Mouse (Mus musculus): ENCODE results near the gene Trim2.
A peak's percentile ranks its signal among the peaks of the same experiment; 100 is the strongest.

The Trim2 gene

DNA sequence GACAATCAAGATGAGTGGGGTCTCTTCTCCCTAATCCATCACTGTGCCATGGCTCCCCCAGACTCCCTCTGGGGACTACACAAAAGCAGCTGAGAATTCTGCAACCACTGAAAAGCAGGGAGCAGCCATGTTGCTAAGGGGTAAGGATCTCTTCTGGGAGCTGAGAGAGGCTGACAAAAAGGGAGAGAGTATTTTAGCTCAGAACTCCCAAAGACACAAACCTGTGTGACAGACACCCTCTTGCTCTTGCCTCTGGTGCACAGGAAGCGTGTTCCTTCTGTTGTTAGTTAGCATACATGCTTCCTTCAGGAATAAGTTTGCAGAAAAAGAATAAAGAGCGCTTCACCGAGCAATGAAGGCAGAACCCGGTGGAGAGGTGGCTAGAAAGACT is 88.7 kb downstream of the Trim2 start:
- no peak for DNase-seq

DNA sequence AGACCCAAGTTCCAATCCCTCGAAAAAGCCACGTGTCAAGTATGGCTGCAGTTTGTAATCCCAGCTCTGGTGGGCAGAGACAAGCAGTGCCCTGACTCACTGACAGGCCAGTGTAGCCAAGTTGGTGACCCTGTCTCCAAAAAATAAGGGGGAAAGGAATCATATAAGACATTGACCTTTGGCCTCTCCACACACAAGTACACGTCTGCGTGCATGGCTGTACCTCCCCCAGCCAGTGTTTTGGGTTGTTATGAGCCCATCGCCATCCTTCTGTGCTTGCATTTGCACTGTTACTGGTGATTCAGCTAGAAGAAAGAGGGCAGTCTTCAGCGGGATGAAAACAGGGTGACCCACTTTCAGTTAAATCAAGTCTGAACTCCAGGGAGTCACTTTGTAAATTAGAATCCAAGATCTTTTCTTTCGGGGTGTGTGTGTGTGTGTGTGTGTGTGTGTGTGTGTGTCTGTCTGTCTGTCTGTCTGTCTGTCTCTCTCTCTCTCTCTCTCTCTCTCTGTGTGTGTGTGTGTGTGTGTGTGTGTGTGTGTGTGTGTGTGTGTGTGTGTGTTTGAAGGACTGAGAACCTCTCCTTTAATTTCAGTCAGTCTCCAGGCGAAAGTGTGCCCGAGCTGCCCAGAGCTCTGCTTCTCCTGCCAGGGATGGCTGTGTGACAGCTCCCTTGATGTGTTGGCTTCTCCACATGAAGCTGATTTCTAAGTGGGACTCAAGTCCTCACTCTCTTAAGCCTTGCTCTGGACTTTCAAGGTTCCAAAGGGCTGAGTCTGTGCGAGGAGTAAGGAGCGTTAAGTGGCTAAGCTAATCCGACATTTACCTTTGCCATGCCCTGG is 89.3 kb downstream of the Trim2 start:
- no peak for DNase-seq

DNA sequence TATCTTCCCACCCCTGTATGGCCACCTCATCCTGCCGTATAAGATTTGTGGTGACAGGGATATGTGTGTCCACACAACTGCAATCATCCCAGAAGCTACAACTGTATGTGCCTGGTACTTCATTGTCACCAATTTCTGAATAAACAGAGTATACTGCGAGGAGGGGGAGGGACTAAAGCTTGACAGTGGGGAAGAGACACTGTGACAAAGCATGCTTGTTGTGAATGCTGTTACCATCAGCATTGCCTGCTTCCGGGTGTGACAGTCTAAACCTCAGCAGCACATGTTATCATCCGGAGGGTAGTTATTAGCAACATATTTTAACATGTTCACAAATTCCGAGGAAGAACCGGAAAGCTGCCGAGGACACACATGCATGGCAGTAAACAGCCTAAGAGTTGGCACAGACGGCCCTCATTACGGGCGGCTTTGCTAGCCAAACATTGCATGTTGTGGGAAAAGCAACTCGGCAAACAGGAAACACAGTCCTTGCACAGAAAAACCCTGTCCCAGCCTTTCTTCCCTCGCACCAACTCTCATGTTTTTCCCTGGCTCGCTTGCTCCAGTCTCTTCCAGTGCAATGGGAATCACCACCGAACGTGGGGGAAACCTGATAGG is 90.8 kb downstream of the Trim2 start:
- no peak for DNase-seq

DNA sequence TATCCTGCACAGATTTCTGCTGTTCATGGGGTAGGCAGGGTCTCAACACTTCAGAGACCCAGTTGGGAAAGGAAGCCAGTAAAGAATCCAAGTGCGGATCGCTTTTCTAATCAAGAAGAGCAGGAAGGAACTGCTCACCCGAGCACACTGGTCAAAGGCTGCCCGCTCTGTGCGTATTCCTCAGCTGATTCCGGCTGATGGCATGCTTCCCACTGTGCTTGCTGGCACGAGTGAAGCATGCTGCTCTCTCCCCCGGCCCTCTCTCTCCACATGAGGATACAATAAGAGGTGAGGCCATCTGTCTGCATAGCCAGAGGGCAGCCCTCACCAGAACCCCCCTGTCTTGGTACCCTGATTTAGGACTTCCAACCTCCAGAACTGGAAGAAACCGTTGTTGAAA is 91.4 kb downstream of the Trim2 start:
- DNase-seq = no peak

- DNase-seq = peak; percentile 66
Measured at GRCm38 (mm10) chr3:84214501-84214900, 92.2 kb downstream of the Trim2 start.

GRCm38 (mm10) chr3:84211340-84211875 is 95.3 kb downstream of the Trim2 start:
- no peak for DNase-seq

- DNase-seq = no peak
Measured at GRCm38 (mm10) chr3:84208917-84209513, 97.7 kb downstream of the Trim2 start.

DNA sequence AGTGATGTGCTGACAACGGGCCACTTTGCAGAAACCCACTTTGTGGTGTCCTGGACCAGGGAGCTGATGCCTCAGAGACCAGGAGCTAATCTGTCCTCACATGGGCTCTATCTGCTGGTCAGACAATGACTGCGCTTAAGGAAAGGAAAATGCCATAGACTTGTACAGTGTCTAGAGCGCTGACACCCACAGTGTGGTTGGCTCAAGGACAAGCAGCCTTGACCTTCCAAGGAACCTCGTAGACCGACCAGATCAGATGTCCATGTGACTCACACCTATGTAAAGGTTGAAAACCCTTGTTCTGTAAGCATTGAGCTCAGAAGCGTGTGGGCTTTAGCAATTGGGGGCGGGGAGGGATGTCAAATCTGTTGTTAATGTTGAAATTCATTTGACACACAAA is 98.2 kb downstream of the Trim2 start:
- DNase-seq = no peak

- DNase-seq = peak; percentile 69
Measured at GRCm38 (mm10) chr3:84207366-84207765, 99.3 kb downstream of the Trim2 start.

DNA sequence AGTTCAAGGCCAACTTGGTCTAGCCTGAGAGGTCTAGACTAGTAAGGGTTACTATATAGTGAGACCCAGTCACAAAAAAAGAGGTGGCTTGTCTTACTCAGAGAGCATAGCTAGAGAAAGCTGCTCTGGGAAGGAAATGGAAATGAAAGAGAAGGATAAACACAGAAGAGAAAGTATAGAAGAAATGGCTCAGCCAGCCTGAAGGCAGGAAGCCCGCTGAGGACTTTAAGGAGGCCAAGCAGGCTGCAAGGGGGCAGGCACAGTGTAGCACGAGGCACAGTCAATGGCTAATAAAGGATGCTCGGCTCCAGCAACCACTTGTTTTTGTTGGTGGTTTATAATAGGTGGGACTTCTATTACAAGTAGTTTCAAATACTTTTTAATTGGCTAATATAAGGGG is 100.6 kb downstream of the Trim2 start:
- no peak for DNase-seq

DNA sequence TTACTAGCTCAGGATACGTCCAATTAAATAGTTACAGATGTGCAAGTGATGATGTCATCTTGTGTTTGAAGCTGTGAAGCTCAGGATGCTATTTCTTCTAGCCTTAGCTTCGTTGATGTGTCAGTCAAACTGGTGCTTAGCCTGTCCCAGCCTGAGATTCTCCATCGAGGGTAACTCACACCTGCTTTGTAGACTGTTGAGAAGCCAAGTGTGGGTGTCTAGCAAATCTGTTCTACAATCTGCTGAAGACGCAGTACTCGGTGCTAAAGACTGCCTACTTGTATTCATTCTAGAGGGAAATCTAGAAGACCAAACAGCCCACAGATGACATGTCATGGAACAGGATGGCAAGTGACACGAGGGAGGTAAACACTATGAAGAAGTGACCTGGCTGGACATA is 101.0 kb downstream of the Trim2 start:
- peak; percentile 75 for DNase-seq

- DNase-seq = no peak
Measured at GRCm38 (mm10) chr3:84204640-84205039, 102.0 kb downstream of the Trim2 start.

- no peak for DNase-seq
Measured at GRCm38 (mm10) chr3:84200559-84201420, 105.9 kb downstream of the Trim2 start.

DNA sequence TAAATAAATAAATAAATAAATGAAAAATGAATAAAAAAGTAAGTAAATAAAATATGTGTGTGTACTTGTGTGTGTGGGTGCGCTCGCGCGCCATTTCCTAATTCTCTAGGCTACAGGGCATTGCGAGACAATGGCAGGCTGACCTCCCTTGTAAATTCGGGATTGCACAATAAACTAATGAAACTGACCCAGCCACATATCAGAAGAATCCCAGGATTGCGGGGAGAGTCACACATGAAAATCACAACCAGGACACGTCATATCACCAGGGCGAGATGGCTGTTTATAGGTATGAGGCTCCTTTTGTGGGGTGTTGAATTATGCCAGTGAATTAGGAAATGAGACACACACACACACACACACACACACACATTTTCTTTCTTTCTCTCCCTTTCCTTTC is 107.2 kb downstream of the Trim2 start:
- no peak for DNase-seq

DNA sequence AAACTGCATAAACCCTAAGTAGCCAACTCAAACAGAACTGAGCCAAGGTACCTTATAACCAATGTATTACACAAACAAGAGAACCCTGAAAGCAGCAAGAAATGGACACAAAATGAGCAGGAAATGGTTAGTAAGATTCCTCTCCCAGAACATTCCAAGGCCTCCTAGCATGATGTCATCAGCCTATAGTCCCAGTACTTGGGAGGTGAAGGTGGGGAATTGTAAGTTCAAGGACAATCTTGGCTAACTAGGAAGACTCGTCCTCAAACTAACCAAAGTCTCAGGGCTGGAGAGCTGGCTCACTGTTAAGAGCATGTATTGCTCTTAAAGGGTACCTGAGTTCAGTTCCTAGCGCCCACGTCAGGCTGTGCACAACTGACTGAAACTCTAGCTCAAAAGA is 108.4 kb downstream of the Trim2 start:
- DNase-seq = no peak

DNA sequence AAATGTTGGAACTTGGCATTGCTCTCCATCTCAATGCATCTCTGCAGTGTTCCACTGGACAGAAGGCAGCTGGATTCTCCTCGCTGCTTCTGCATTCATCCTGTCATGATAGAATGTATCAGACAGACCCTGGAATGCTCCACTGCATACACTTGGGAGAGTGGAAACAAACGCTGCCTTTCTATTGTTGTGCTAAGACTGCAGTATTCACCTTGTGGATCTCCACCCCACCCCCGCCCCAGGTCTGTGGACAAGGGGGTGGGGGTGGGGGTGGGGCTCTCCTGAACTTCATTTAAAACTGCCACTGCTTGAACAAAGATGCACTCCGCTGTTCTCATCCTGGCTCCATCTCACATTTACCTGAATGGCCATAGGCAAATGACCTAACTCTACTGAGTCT is 112.8 kb downstream of the Trim2 start:
- no peak for DNase-seq

- DNase-seq = no peak
Measured at GRCm38 (mm10) chr3:84191141-84191881, 115.4 kb downstream of the Trim2 start.

DNA sequence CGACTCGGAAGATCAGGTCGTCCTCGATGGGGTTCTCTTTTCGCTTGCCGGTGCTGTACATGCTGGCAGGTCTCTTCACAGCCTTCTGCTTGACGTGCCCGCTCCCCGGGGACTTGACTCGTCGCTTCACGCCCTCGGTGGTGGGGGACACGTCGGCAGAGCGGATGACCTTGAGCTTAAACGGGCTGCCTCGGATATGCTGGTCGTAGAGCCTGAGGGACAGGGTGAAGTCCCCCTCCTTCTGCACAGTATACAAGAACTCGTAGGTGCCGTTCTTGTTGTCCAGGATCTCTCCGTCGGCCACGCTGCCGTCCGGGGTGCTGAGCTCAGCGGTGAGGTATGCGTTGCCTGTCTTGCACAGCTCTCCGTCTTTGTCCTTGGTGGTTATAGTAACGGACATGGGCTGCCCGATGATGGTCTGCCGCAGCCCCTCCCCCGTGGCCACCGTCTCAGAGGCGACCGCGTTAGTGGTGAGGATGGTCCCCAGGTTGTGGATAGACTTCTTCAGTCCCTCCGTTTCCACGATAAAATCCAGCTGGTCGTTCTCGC is 116.1 kb downstream of the Trim2 start:
- no peak for DNase-seq

DNA sequence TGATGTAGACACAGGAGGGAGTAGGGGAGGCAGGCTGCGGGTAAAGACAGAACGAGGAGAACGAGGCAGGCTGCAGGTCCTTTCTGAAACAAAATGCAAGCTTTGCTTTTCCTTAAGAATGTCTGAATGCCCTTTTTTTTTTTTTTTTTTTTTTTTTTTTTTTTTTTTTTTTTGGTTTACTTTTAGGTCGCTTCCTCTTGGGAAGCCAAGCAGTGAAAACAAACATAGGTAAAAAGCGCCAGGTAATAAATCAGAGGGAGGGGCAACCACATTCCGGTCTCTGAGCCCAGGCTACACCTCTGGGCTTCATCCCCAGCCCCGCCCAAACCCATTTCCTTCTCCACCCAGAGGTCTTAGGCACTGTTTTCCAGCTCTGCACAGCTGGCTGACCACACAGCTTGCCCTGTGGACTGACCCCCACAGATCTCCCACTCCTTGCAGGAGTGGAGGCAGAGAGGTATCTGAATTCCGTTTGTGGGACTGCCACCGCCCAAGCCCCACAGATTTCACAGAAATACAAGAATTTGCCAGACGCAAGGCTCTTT is 117.0 kb downstream of the Trim2 start:
- no peak for DNase-seq

- DNase-seq = no peak
Measured at GRCm38 (mm10) chr3:84181717-84182116, 125.0 kb downstream of the Trim2 start.

- DNase-seq = no peak
Measured at GRCm38 (mm10) chr3:84181102-84181501, 125.6 kb downstream of the Trim2 start.

DNA sequence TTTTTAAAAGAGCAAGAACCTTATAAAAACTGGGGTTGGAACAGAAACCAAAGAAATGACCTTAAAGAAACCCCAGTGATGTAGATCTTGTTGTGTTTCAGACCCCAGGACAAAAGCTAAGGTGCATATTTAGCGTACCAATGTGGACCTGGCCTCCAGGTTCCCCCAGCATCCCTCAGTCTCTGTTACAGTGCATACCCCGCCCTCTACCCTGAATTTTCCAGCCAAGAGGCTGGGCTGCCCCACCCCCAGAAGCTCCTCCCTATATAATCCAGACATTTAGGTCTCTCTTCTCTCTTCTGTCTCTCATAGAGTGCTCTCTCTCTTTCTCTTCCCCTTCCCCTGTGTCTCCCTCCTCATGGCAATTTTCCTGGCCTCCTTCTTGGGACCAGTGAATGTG is 126.4 kb downstream of the Trim2 start:
- no peak for DNase-seq
